Mouse (Mus musculus) small intestine, adult 2 months (tissue): Measurements from ENCODE around the gene P2ry1. TPM values are rescaled to one million over a fixed set of nuclear protein-coding genes. Genes with fewer than 3 reads are reported as not detected.

Experiments used
- H3K27ac ChIP-seq: fragments of 200-500 bp; 2 replicates; pipeline ENCODE4 v1.5.1; 2012; ENCODE audit warnings: low read depth, low read length, control low read depth, inconsistent platforms; ENCODE audit not compliant: insufficient read depth
- H3K27me3 ChIP-seq: fragments of 200-500 bp; 2 replicates; pipeline ENCODE4 v1.6.1; 2012; ENCODE audit warnings: mild to moderate bottlenecking, moderate library complexity, low read length, inconsistent platforms; ENCODE audit not compliant: control insufficient read depth, insufficient read depth
- H3K36me3 ChIP-seq: fragments of 200-500 bp; 2 replicates; pipeline ENCODE4 v1.6.1; 2012; ENCODE audit warnings: mild to moderate bottlenecking, low read length, control low read depth, inconsistent platforms; ENCODE audit not compliant: control insufficient read depth, insufficient read depth
- H3K4me1 ChIP-seq: fragments of 200-500 bp; 2 replicates; pipeline ENCODE4 v1.6.1; 2012; ENCODE audit warnings: low read length, inconsistent platforms, mixed read lengths; ENCODE audit not compliant: control insufficient read depth, insufficient read depth, insufficient read length
- H3K4me3 ChIP-seq: fragments of 200-500 bp; 2 replicates; pipeline ENCODE4 v1.5.1; 2012; ENCODE audit warnings: low read depth, mild to moderate bottlenecking, control low read depth, inconsistent platforms, low read length, moderate library complexity
- CTCF ChIP-seq: fragments of 200-500 bp; IDR thresholded peaks from 2 replicates; pipeline ENCODE4 v1.5.1; 2012; ENCODE audit warnings: low read depth, mild to moderate bottlenecking, control low read depth, inconsistent platforms, low read length, moderate library complexity, mixed read lengths; ENCODE audit not compliant: insufficient replicate concordance, insufficient read length; ENCODE audit errors: extremely low read depth
- POLR2A ChIP-seq: fragments of 200-500 bp; IDR thresholded peaks from 2 replicates; pipeline ENCODE4 v1.6.1; 2012; ENCODE audit warnings: low read depth, mild to moderate bottlenecking, control low read depth, inconsistent platforms, low read length, moderate library complexity
- WGBS: fragments of 180-500 bp; shearing (Covaris S2); methylation state at CpG from one replicate; pipeline ENCODE4 v1.1.7; 2018; 5-methylcytosine and 5-hydroxymethylcytosine counted together
- polyA plus RNA-seq: library from polyadenylated mRNA; depleted of rRNA; stranded (reverse); fragments of >200 nt; gene quantifications from 2 replicates; pipeline ENCODE4 v1.2.3, GENCODE M21; 2012

The P2ry1 gene
- polyA plus RNA-seq, 1 experiment, result 21.1 TPM

DNA sequence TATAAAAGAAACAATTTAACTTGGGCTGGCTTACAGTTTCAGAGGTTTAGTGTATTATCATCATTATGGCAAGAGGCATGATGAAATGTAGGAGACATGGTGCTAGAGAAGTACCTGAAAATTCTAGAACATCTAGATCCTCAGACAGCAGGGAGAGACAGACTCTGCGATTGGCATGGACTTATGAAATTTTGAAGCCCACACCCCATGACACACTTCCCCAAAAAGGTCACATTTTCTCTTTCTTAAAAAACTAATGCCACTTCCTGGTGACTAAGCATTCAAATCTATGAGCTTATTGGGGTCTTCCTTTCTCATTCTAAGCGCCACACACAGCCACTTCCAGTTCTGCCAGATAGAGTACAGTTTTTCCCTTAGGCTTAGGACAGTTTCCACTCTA is 14.1 kb downstream of the P2ry1 start:
- WGBS, result 89% methylated on average over 2 of the region's 2 CpGs
- no peak overlapping the region for H3K27ac ChIP-seq
- peaks cover 2% of the 10 kb centered on the region; the same call in 1 of the 2 replicates for H3K4me1 ChIP-seq
- H3K4me3 ChIP-seq, result no peak overlapping the region
- H3K36me3 ChIP-seq, result no peaks in the 10 kb centered on the region
- TF ChIP-seq POLR2A, result no peak
- no peak for TF ChIP-seq CTCF
- no peaks in the 10 kb centered on the region for H3K27me3 ChIP-seq

DNA sequence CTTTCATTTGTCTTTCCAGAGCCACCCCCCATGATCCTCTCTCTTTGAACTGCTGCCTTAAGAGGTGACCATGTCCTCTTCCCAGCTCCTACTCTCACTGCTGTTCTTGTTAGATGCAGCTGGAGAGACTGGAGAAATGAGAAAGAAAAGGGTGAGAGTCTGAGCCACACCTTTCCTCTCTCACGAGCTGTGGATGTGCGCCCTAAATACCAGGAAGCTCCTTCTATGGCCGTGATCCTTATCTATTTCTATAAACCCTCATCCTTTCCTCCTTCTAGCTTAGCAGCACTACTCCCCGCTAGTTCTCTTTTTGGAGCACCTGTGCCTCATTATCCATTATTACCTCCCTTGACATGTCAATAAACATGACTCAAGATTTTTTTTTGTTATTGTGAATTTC is 29.5 kb downstream of the P2ry1 start:
- TF ChIP-seq CTCF (no peak), POLR2A (no peak)

DNA sequence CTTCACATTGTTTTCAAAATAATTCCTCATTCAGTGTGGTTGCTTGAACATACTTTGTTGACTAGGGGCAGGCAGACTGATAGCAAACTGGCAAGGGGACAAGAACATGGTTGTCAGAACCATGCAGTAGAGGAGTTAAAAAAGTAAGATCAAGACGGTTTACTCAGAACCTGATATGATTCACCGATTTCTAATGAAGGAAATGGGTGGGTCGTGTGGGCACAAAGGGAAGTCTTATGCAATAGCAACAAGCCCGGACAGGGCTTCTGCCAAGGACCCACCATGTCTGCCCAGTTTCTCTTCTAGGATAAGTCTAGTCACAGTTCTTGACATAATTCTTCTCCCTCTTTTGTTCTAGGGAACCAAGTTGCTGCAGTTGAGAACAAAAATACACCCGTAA is 33.0 kb downstream of the P2ry1 start:
- Histone ChIP-seq H3K4me1 (peaks cover 2% of the 10 kb centered on the region; the same call in 1 of the 2 replicates), H3K27me3 (no peaks in the 10 kb centered on the region), H3K36me3 (no peaks in the 10 kb centered on the region), H3K4me3 (no peak overlapping the region), H3K27ac (no peak overlapping the region)
- TF ChIP-seq CTCF (no peak), POLR2A (no peak)
- 65% methylated on average over 5 of the region's 5 CpGs for WGBS

More for the DNA sequence above, 29.5 kb downstream of the P2ry1 start:
- 13% methylated on average over 4 of the region's 4 CpGs for WGBS
- no peak overlapping the region for H3K27ac ChIP-seq
- peaks cover 2% of the 10 kb centered on the region; the same call in 1 of the 2 replicates for H3K4me1 ChIP-seq
- no peaks in the 10 kb centered on the region for H3K27me3 ChIP-seq
- no peak overlapping the region for H3K4me3 ChIP-seq
- H3K36me3 ChIP-seq, result no peaks in the 10 kb centered on the region

DNA sequence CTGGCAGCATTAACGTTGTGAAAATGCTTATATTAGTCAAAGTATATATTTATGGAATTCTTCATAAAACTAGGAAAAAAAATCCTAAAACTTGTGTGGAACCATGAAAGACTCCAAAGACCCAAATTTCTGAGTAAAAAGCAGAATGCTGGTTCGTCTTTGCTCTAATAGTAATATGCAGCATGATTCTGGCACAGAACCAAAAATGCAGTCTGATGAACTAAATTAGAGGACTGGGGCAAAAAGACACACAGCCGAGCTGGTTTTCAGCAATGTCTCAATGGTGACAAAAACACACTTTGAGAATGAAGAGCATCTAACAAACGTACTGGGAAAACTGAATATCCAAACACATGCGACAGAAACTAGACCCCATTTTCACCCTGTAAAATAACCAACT is 37.3 kb downstream of the P2ry1 start:
- Histone ChIP-seq H3K4me3 (no peak overlapping the region), H3K4me1 (no peaks in the 10 kb centered on the region), H3K27me3 (no peaks in the 10 kb centered on the region), H3K27ac (no peak overlapping the region), H3K36me3 (no peaks in the 10 kb centered on the region)
- no peak for TF ChIP-seq CTCF
- no peak for TF ChIP-seq POLR2A
- WGBS, result 75% methylated on average over 5 of the region's 5 CpGs

DNA sequence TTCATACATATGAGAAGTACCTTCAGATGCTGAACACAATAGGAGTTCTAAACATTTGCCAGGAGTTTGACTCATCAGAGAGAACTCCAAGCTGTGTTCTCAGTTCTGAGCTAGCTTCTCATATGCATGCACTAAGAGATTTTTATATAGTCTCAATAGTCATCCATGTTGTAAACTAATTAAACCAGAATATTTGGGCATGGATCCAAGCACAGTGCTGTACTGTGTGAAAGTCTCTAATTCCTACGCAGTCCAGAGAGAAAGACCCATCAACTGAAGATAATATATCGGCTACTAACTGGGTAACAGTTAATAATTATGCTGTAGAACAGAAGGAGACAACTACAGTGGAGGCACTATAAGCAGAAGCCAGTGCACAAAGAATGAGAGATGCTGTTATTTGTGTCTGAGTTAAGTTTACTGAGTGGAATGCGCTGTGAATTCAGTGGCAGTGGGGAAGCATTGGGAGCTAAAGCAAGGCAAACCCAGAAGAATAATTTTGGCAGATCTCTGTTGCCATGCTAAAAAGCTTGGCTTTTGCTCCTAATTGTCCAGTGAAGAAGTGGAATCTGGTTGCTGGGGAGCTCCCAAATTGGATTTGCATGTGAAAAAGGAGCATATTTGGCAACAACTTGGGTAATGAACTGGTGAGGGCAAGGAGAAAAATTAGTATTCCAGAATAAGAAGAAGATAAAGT is 47.5 kb downstream of the P2ry1 start:
- 49% methylated on average over 3 of the region's 3 CpGs for WGBS

More for the DNA sequence above, 47.5 kb downstream of the P2ry1 start:
- TF ChIP-seq CTCF (no peak), POLR2A (no peak)
- H3K27me3 ChIP-seq, result no peaks in the 10 kb centered on the region
- H3K4me3 ChIP-seq, result no peak overlapping the region
- no peaks in the 10 kb centered on the region for H3K36me3 ChIP-seq
- H3K27ac ChIP-seq, result no peak overlapping the region
- H3K4me1 ChIP-seq, result peaks cover 4% of the 10 kb centered on the region; the same call in 1 of the 2 replicates
